14 mouse cellular contexts compared by ENCODE assay signal in genomic region chr8:13240691-13241090, GRCm38 (mm10). TPM values are rescaled to one million over a fixed set of nuclear protein-coding genes. Genes with fewer than 3 reads are reported as not detected.
DNase-seq lines count a peak whose midpoint lies in the region; ATAC-seq lines count a peak whose summit lies in the region.
"Had no signal": no experiment of that assay in that cellular context is flagged by ENCODE, and none has a peak within 500 bp of the region (broad histone marks: within the 10 kb centered on the region; RNA-seq: fewer than 3 reads in every experiment).

No protein-coding gene starts in this region.

- no peak overlapping the region for H3K27ac ChIP-seq in kidney, embryonic 14.5 days (ENCODE audit: low read depth, low read length)
- peak overlapping the region; percentile 24; the same call in 1 of the 2 replicates for H3K27ac ChIP-seq in heart, embryonic 13.5 days (replicated peaks)
- no peak overlapping the region for H3K27ac ChIP-seq in forebrain, embryonic 15.5 days (replicated peaks)
- H3K27ac ChIP-seq: liver, embryonic 12.5 days; neural tube, embryonic 12.5 days had no signal

- no peaks in the 10 kb centered on the region for H3K4me1 ChIP-seq in kidney, embryonic 14.5 days (ENCODE audit: control insufficient read depth, insufficient read depth, low read length)
- peaks cover 44% of the 10 kb centered on the region for H3K4me1 ChIP-seq in heart, embryonic 13.5 days
- H3K4me1 ChIP-seq in forebrain, embryonic 15.5 days = no peaks in the 10 kb centered on the region
- H3K4me1 ChIP-seq: liver, embryonic 12.5 days; neural tube, embryonic 12.5 days had no signal

- H3K4me3 ChIP-seq in kidney, embryonic 14.5 days (ENCODE audit: low read length) = no peak overlapping the region
- no peak overlapping the region for H3K4me3 ChIP-seq in heart, embryonic 13.5 days
- no peak overlapping the region for H3K4me3 ChIP-seq in forebrain, embryonic 15.5 days
- H3K4me3 ChIP-seq: erythroblast, embryonic 14.5 days; liver, embryonic 12.5 days; neural tube, embryonic 12.5 days had no signal

- no peak overlapping the region for H3K4me2 ChIP-seq in kidney, embryonic 14.5 days (replicated peaks; ENCODE audit: low read depth, low read length)
- H3K4me2 ChIP-seq in heart, embryonic 13.5 days = no peak overlapping the region
- H3K4me2 ChIP-seq in forebrain, embryonic 15.5 days (replicated peaks) = no peak overlapping the region
- H3K4me2 ChIP-seq: liver, embryonic 12.5 days; neural tube, embryonic 12.5 days had no signal

- intact Hi-C loops in heart, postnatal 14 days (cut with DNase I) = no loop called here

- no peaks in the 10 kb centered on the region for H3K9me3 ChIP-seq in kidney, embryonic 14.5 days (ENCODE audit: control insufficient read depth, low read length)
- H3K9me3 ChIP-seq in heart, embryonic 13.5 days = no peaks in the 10 kb centered on the region
- no peaks in the 10 kb centered on the region for H3K9me3 ChIP-seq in forebrain, embryonic 15.5 days
- H3K9me3 ChIP-seq: liver, embryonic 12.5 days; neural tube, embryonic 12.5 days had no signal

- 81% methylated on average over 7 of the region's 7 CpGs for WGBS in kidney, embryonic 14.5 days
- 67% methylated on average over 7 of the region's 7 CpGs for WGBS in heart, embryonic 13.5 days
- 82% methylated on average over 7 of the region's 7 CpGs for WGBS in forebrain, embryonic 15.5 days

- ATAC-seq in kidney, embryonic 14.5 days (ENCODE audit: low FRiP score, low TSS enrichment) = no peak
- ATAC-seq in heart, embryonic 13.5 days (ENCODE audit: extremely low read depth, insufficient number of reproducible peaks, low FRiP score, low TSS enrichment) = no peak
- no peak for ATAC-seq in forebrain, embryonic 15.5 days (replicated peaks)
- ATAC-seq in cerebellum, adult (ENCODE audit: insufficient number of reproducible peaks, low FRiP score, low TSS enrichment) = no peak
- ATAC-seq: liver, embryonic 12.5 days; midbrain, embryonic 16.5 days had no signal

- H3K36me3 ChIP-seq in kidney, embryonic 14.5 days (ENCODE audit: control insufficient read depth, insufficient read depth, low read length) = no peaks in the 10 kb centered on the region
- peaks cover 72% of the 10 kb centered on the region for H3K36me3 ChIP-seq in heart, embryonic 13.5 days
- H3K36me3 ChIP-seq in forebrain, embryonic 15.5 days = no peaks in the 10 kb centered on the region
- H3K36me3 ChIP-seq: liver, embryonic 12.5 days; neural tube, embryonic 12.5 days had no signal

- DNase-seq in kidney, adult 18-20 months = peak; percentile 39
- DNase-seq in heart, postnatal 14 days = peak; percentile 55 to 63
- peak; percentile 74 for DNase-seq in lung, postnatal 25 days (ENCODE audit: low spot score)
- DNase-seq: cerebellum, postnatal 10 days; layer of hippocampus, adult 9-11 months had no signal

- no peak overlapping the region for H3K9ac ChIP-seq in kidney, embryonic 14.5 days (ENCODE audit: low read depth, low read length)
- 0 out of 2 replicates have a peak overlapping the region, but pooled peaks have one; percentile 20 for H3K9ac ChIP-seq in heart, embryonic 13.5 days
- no peak overlapping the region for H3K9ac ChIP-seq in forebrain, embryonic 15.5 days (replicated peaks)
- H3K9ac ChIP-seq: liver, embryonic 12.5 days; neural tube, embryonic 12.5 days had no signal

- H3K27me3 ChIP-seq in kidney, embryonic 14.5 days (ENCODE audit: control insufficient read depth, insufficient read depth, low read length) = no peaks in the 10 kb centered on the region
- no peaks in the 10 kb centered on the region for H3K27me3 ChIP-seq in heart, embryonic 13.5 days (replicated peaks)
- H3K27me3 ChIP-seq in forebrain, embryonic 15.5 days = no peaks in the 10 kb centered on the region
- H3K27me3 ChIP-seq: neural tube, embryonic 12.5 days had no signal

RNA-seq across cellular contexts. Expression of gene Adprhl1, which starts 13.3 kb away (rescaled TPM):
- not detected in 2 replicates for polyA plus RNA-seq in kidney, embryonic 14.5 days (2014; fragmentation: Nextera tagmentation; extraction: Ambion mirVana)
- 170 and 207 TPM in 2 replicates for polyA plus RNA-seq in heart, embryonic 13.5 days (2015; fragmentation: Nextera tagmentation; extraction: Ambion mirVana)
- total RNA-seq in heart, postnatal 14 days (2021) = 100 to 1,000 TPM; 380 to 433 TPM
- 0.57 TPM in 1 of 2 replicates, not detected in the other for polyA plus RNA-seq in forebrain, embryonic 15.5 days (2015; fragmentation: Nextera tagmentation; extraction: Ambion mirVana)
- total RNA-seq: megakaryocyte progenitor cell, adult 5-6 weeks had no signal
- polyA plus RNA-seq: erythroblast, embryonic 14.5 days; liver, embryonic 12.5 days had no signal

RNA-seq across cellular contexts. Expression of gene Grtp1, which starts 40.3 kb away (rescaled TPM):
- 19.7 and 20.3 TPM in 2 replicates for polyA plus RNA-seq in kidney, embryonic 14.5 days (2014; fragmentation: Nextera tagmentation; extraction: Ambion mirVana)
- polyA plus RNA-seq in heart, embryonic 13.5 days (2015; fragmentation: Nextera tagmentation; extraction: Ambion mirVana) = 17.1 and 19.9 TPM in 2 replicates
- 1 to 10 TPM; 2.8 to 2.9 TPM for total RNA-seq in heart, postnatal 14 days (2021)
- polyA plus RNA-seq in forebrain, embryonic 15.5 days (2015; fragmentation: Nextera tagmentation; extraction: Ambion mirVana) = 18.7 and 23.4 TPM in 2 replicates

RNA-seq across cellular contexts. Expression of gene Dcun1d2, which starts 47.2 kb away (rescaled TPM):
- 17.4 and 26.4 TPM in 2 replicates for polyA plus RNA-seq in kidney, embryonic 14.5 days (2014; fragmentation: Nextera tagmentation; extraction: Ambion mirVana)
- 24.6 and 26.7 TPM in 2 replicates for polyA plus RNA-seq in heart, embryonic 13.5 days (2015; fragmentation: Nextera tagmentation; extraction: Ambion mirVana)
- total RNA-seq in heart, postnatal 14 days (2021) = 10 to 100 TPM; 45.7 to 51.6 TPM
- 35.7 and 36.6 TPM in 2 replicates for polyA plus RNA-seq in forebrain, embryonic 15.5 days (2015; fragmentation: Nextera tagmentation; extraction: Ambion mirVana)

RNA-seq across cellular contexts. Expression of gene Tmco3, which starts 47.3 kb away (rescaled TPM):
- polyA plus RNA-seq in kidney, embryonic 14.5 days (2014; fragmentation: Nextera tagmentation; extraction: Ambion mirVana) = 28.4 and 40.5 TPM in 2 replicates
- polyA plus RNA-seq in heart, embryonic 13.5 days (2015; fragmentation: Nextera tagmentation; extraction: Ambion mirVana) = 32.2 and 36.0 TPM in 2 replicates
- 10 to 100 TPM; 22.0 to 26.6 TPM for total RNA-seq in heart, postnatal 14 days (2021)
- 46.3 and 49.3 TPM in 2 replicates for polyA plus RNA-seq in forebrain, embryonic 15.5 days (2015; fragmentation: Nextera tagmentation; extraction: Ambion mirVana)

Comparison
In these comparisons a context has a peak if more than half of its experiments do, and no peak if none do; other contexts are left out.
1. RNA of gene Adprhl1, which starts 13.3 kb away (polyA plus RNA-seq): 170 to 207 TPM in heart, embryonic 13.5 days; not detected in kidney, embryonic 14.5 days and 0.57 TPM in forebrain, embryonic 15.5 days; every median in the first group is over 100 times any median in the second.
2. Peak in every context shown above with its lines, with median percentiles within 50 percentile points of each other: DNase-seq.